ENCODE assay signal across 10 mouse cellular contexts in genomic region chr8:92129241-92130015, GRCm38 (mm10).
A peak's percentile ranks its signal among the peaks of the same experiment; 100 is the strongest.
DNase-seq lines count a peak whose midpoint lies in the region.
"Had no signal": no experiment of that assay in that cellular context is flagged by ENCODE, and none has a peak within 500 bp of the region (broad histone marks: within the 10 kb centered on the region; RNA-seq: fewer than 3 reads in every experiment).

No protein-coding gene starts in this region.

- peak; percentile 6 for DNase-seq in adrenal gland, adult 2 months
- no peak for DNase-seq in adrenal gland, postnatal 4 days (ENCODE audit: low spot score in 2 of 2)
- DNase-seq in kidney, adult 9 months: peak; percentile 5
- DNase-seq in kidney, adult 8-10 months: no peak
- DNase-seq in gonadal fat pad, adult 2 months (ENCODE audit: low read depth): peak; percentile 99
- DNase-seq in mesoderm, embryonic 11.5 days (ENCODE audit: low read depth, low spot score): peak; percentile 34
- DNase-seq in testis, postnatal 10 days (ENCODE audit: low spot score): no peak
- no peak for DNase-seq in retina, embryonic 14.5 days (ENCODE audit: low spot score)
- DNase-seq: gastrocnemius, postnatal 25 days; thymus, postnatal 14 days had no signal

Comparison
In these comparisons a context has a peak if more than half of its experiments do, and no peak if none do; other contexts are left out.
1. DNase-seq: peak in adrenal gland, adult 2 months (single experiment), kidney, adult 9 months (single experiment), gonadal fat pad, adult 2 months (single experiment) and mesoderm, embryonic 11.5 days (single experiment); none in adrenal gland, postnatal 4 days (0 of 2), kidney, adult 8-10 months (0 of 2), testis, postnatal 10 days (single experiment) and retina, embryonic 14.5 days (single experiment).